Mouse (Mus musculus) MEL (cell line): ENCODE measurements around the gene Kat6b. TPM values are rescaled to one million over a fixed set of nuclear protein-coding genes. Genes with fewer than 3 reads are reported as not detected.

Source experiments
- DNase-seq: peaks from one replicate; pipeline ENCODE4 v3.0.0; 2011; ENCODE audit warnings: low read depth, low spot score
- H3K27ac ChIP-seq: 2 replicates; pipeline ENCODE4 v1.5.1; 2012; ENCODE audit warnings: low read depth, mild to moderate bottlenecking, control low read depth, low read length, moderate library complexity; ENCODE audit not compliant: control insufficient read depth
- H3K27me3 ChIP-seq, 2 experiments: fragments of 150-350 bp in 1 of 2; sonication (generic) in 1 of 2; 2 replicates each; pipeline ENCODE4 v1.6.1; 2012; ENCODE audit warnings: low read length in 2 of 2, mild to moderate bottlenecking in 2 of 2, improper control_type of control experiment in 1 of 2, moderate library complexity in 1 of 2; ENCODE audit not compliant: insufficient read depth in 2 of 2, control insufficient read depth in 1 of 2
- H3K36me3 ChIP-seq, 2 experiments: 2 replicates each; pipeline ENCODE4 v1.6.1; 2012 to 2014; ENCODE audit warnings: low read length in 2 of 2, improper control_type of control experiment in 1 of 2, inconsistent platforms in 1 of 2, mild to moderate bottlenecking in 1 of 2; ENCODE audit not compliant: insufficient read depth in 2 of 2, control insufficient read depth in 1 of 2
- H3K4me1 ChIP-seq, 2 experiments: fragments of 150-350 bp in 1 of 2; sonication (generic) in 1 of 2; 2 replicates each; pipeline ENCODE4 v1.6.1; 2012; ENCODE audit warnings: low read length in 2 of 2, improper control_type of control experiment in 1 of 2, mild to moderate bottlenecking in 1 of 2; ENCODE audit not compliant: insufficient read depth in 2 of 2, control insufficient read depth in 1 of 2
- H3K4me3 ChIP-seq, 2 experiments: fragments of 150-350 bp in 1 of 2; sonication (generic) in 1 of 2; 2 replicates each; pipeline ENCODE4 v1.5.1; 2012; ENCODE audit warnings: low read depth in 2 of 2, low read length in 2 of 2, mild to moderate bottlenecking in 2 of 2, moderate library complexity in 2 of 2, control low read depth in 1 of 2, improper control_type of control experiment in 1 of 2; ENCODE audit not compliant: control insufficient read depth in 1 of 2, insufficient read depth in 1 of 2
- H3K79me2 ChIP-seq: 2 replicates; pipeline ENCODE4 v1.6.1; 2012; ENCODE audit warnings: mild to moderate bottlenecking, low read length, moderate library complexity; ENCODE audit not compliant: control insufficient read depth, poor library complexity, insufficient read depth
- H3K9ac ChIP-seq: 2 replicates; pipeline ENCODE4 v1.6.1; 2012; ENCODE audit warnings: low read depth, mild to moderate bottlenecking, control low read depth, low read length, moderate library complexity; ENCODE audit not compliant: control insufficient read depth, poor library complexity, severe bottlenecking
- H3K9me3 ChIP-seq: fragments of 150-350 bp; sonication (generic); replicated peaks from 2 replicates; pipeline ENCODE4 v1.6.1; 2012; ENCODE audit warnings: mild to moderate bottlenecking, low read length, improper control_type of control experiment, moderate library complexity; ENCODE audit not compliant: insufficient read depth
- BHLHE40 ChIP-seq: IDR thresholded peaks from 2 replicates; pipeline ENCODE4 v1.6.1; 2012; ENCODE audit warnings: low read depth, mild to moderate bottlenecking, inconsistent platforms, low read length, improper control_type of control experiment, borderline replicate concordance
- CHD1 ChIP-seq: IDR thresholded peaks from 2 replicates; pipeline ENCODE4 v1.6.1; 2012; ENCODE audit warnings: low read depth, mild to moderate bottlenecking, inconsistent platforms, low read length, improper control_type of control experiment
- CTCF ChIP-seq, 3 experiments: IDR thresholded peaks in 2 of 3; conservative IDR thresholded peaks in 1 of 3; 2 replicates each; pipeline ENCODE4 v1.5.1; 2011 to 2012; ENCODE audit warnings: low read length in 3 of 3, low read depth in 2 of 3, mild to moderate bottlenecking in 2 of 3, improper control_type of control experiment in 1 of 3, inconsistent platforms in 1 of 3, mixed read lengths in 1 of 3, moderate library complexity in 1 of 3; ENCODE audit not compliant: control insufficient read depth in 1 of 3, insufficient read depth in 1 of 3, poor library complexity in 1 of 3, severe bottlenecking in 1 of 3
- E2F4 ChIP-seq: IDR thresholded peaks from 2 replicates; pipeline ENCODE4 v1.6.1; 2011; ENCODE audit warnings: low read depth, low read length, improper control_type of control experiment, borderline replicate concordance
- ELF1 ChIP-seq: IDR thresholded peaks from 2 replicates; pipeline ENCODE4 v1.6.1; 2014; ENCODE audit warnings: low read depth, mild to moderate bottlenecking, inconsistent platforms, low read length, improper control_type of control experiment, moderate library complexity
- EP300 ChIP-seq, 2 experiments: IDR thresholded peaks; 2 replicates each; pipeline ENCODE4 v1.6.1; 2011; ENCODE audit warnings: improper control_type of control experiment in 2 of 2, low read length in 2 of 2, low read depth in 1 of 2, mild to moderate bottlenecking in 1 of 2
- JUND ChIP-seq: IDR thresholded peaks from 2 replicates; pipeline ENCODE4 v1.6.1; 2011; ENCODE audit warnings: low read depth, mild to moderate bottlenecking, improper control_type of control experiment, low read length
- KAT2A ChIP-seq: conservative IDR thresholded peaks from 2 replicates; pipeline ENCODE4 v1.6.1; 2012; ENCODE audit warnings: low read depth, low read length, improper control_type of control experiment, inconsistent platforms
- MAFK ChIP-seq: IDR thresholded peaks from 2 replicates; pipeline ENCODE4 v1.6.1; 2011; ENCODE audit warnings: low read depth, mild to moderate bottlenecking, low read length, improper control_type of control experiment, borderline replicate concordance
- MXI1 ChIP-seq: IDR thresholded peaks from 2 replicates; pipeline ENCODE4 v1.6.1; 2011; ENCODE audit warnings: mild to moderate bottlenecking, low read depth, low read length, improper control_type of control experiment
- MYB ChIP-seq: IDR thresholded peaks from 2 replicates; pipeline ENCODE4 v1.6.1; 2011; ENCODE audit warnings: mild to moderate bottlenecking, low read depth, low read length, improper control_type of control experiment
- MYC ChIP-seq: IDR thresholded peaks from 2 replicates; pipeline ENCODE4 v1.6.1; 2011; ENCODE audit warnings: low read depth, mild to moderate bottlenecking, low read length, improper control_type of control experiment, moderate library complexity
- NELFE ChIP-seq: IDR thresholded peaks from 2 replicates; pipeline ENCODE4 v1.6.1; 2011; ENCODE audit warnings: low read depth, low read length, improper control_type of control experiment
- POLR2AphosphoS5 ChIP-seq: IDR thresholded peaks from 2 replicates; pipeline ENCODE4 v1.6.1; 2012; ENCODE audit warnings: low read depth, borderline replicate concordance, mild to moderate bottlenecking, inconsistent platforms, low read length, moderate library complexity, mixed read lengths
- SIN3A ChIP-seq: IDR thresholded peaks from 2 replicates; pipeline ENCODE4 v1.6.1; 2012; ENCODE audit warnings: low read length, improper control_type of control experiment, inconsistent platforms
- TAL1 ChIP-seq: IDR thresholded peaks from 2 replicates; pipeline ENCODE4 v1.6.1; 2012; ENCODE audit warnings: mild to moderate bottlenecking, inconsistent platforms, low read length, moderate library complexity, mixed read lengths
- TBP ChIP-seq: IDR thresholded peaks from 2 replicates; pipeline ENCODE4 v1.8.0; 2011; ENCODE audit warnings: low read depth, low read length, improper control_type of control experiment
- TCF12 ChIP-seq: IDR thresholded peaks from 2 replicates; pipeline ENCODE4 v1.6.1; 2014; ENCODE audit warnings: low read depth, mild to moderate bottlenecking, inconsistent platforms, low read length, improper control_type of control experiment, moderate library complexity
- USF1 ChIP-seq: IDR thresholded peaks from 2 replicates; pipeline ENCODE4 v1.6.1; 2014; ENCODE audit warnings: low read depth, mild to moderate bottlenecking, inconsistent platforms, low read length, improper control_type of control experiment, moderate library complexity
- USF2 ChIP-seq, 2 experiments: IDR thresholded peaks; 2 replicates each; pipeline ENCODE4 v1.6.1; 2011 to 2012; ENCODE audit warnings: improper control_type of control experiment in 2 of 2, low read length in 2 of 2, borderline replicate concordance in 1 of 2, inconsistent platforms in 1 of 2, low read depth in 1 of 2, mild to moderate bottlenecking in 1 of 2; ENCODE audit not compliant: insufficient read depth in 1 of 2
- ZKSCAN1 ChIP-seq: IDR thresholded peaks from 2 replicates; pipeline ENCODE4 v1.6.1; 2012; ENCODE audit warnings: low read depth, mild to moderate bottlenecking, inconsistent platforms, low read length, improper control_type of control experiment, moderate library complexity
- ZNF384 ChIP-seq: IDR thresholded peaks from 2 replicates; pipeline ENCODE4 v1.6.1; 2012; ENCODE audit warnings: low read depth, mild to moderate bottlenecking, inconsistent platforms, low read length, improper control_type of control experiment
- polyA plus RNA-seq, 2 experiments: library from polyadenylated mRNA; stranded (reverse) in 1 of 2; unstranded in 1 of 2; fragments of >175 nt in 1 of 2; fragments of >200 nt in 1 of 2; gene quantifications; 2 replicates each; pipeline versions ENCODE4 v1.2.1 to v1.2.4; 2012; ENCODE audit warnings: low replicate concordance in 2 of 2, low read depth in 1 of 2; ENCODE audit not compliant: insufficient read length in 2 of 2, insufficient read depth in 1 of 2, missing spikeins in 1 of 2
- total RNA-seq: library from RNA; depleted of rRNA; stranded (reverse); fragments of 300-350 nt; gene quantifications from 2 replicates; pipeline ENCODE4 v1.2.3, GENCODE M21; 2012

Kat6b gene
- total and polyA plus RNA-seq, 3 experiments = 1.8 to 5.4 TPM; not detected in 1

GRCm38 (mm10) chr14:21567293-21567984, 86.2 kb downstream of the Kat6b start:
- peaks cover 5 to 6% of the 10 kb centered on the region in 2 experiments for H3K4me1 ChIP-seq
- peaks cover 0 to 11% of the 10 kb centered on the region in 2 experiments; a peak in 2 of 4 replicates for H3K36me3 ChIP-seq
- no peaks in the 10 kb centered on the region for H3K79me2 ChIP-seq
- no peak overlapping the region for H3K27ac ChIP-seq
- no peak for TF ChIP-seq MXI1
- no peak for TF ChIP-seq EP300 (IDR thresholded peaks at IDR 0.05; ENCODE audit: low read depth in 1 of 2, low read length in 2 of 2)
- TF ChIP-seq JUND = no peak
- TF ChIP-seq TBP = no peak
- TF ChIP-seq KAT2A = no peak
- no peak for TF ChIP-seq MAFK
- TF ChIP-seq POLR2AphosphoS5 = no peak
- TF ChIP-seq BHLHE40 = no peak
- TF ChIP-seq ZNF384 = no peak
- no peak for TF ChIP-seq USF1
- TF ChIP-seq TAL1 = no peak
- no peak for TF ChIP-seq NELFE
- no peak for TF ChIP-seq MYC
- TF ChIP-seq USF2 (IDR thresholded peaks at IDR 0.05; ENCODE audit: borderline replicate concordance in 1 of 2, insufficient read depth in 1 of 2, low read depth in 1 of 2, low read length in 2 of 2) = no peak
- TF ChIP-seq TCF12 = no peak
- no peak for TF ChIP-seq ZKSCAN1
- no peak for TF ChIP-seq MYB
- no peak for TF ChIP-seq E2F4
- no peak for TF ChIP-seq SIN3A
- no peak overlapping the region for H3K9ac ChIP-seq
- H3K4me3 ChIP-seq = no peak overlapping the region
- no peaks in the 10 kb centered on the region for H3K9me3 ChIP-seq
- no peaks in the 10 kb centered on the region for H3K27me3 ChIP-seq
- DNase-seq = no peak

- peaks cover 0 to 2% of the 10 kb centered on the region in 2 experiments; a peak in 2 of 4 replicates for H3K4me1 ChIP-seq
- H3K9me3 ChIP-seq = no peaks in the 10 kb centered on the region
- no peak overlapping the region for H3K9ac ChIP-seq
- DNase-seq = no peak
- TF ChIP-seq MAFK (no peak), ELF1 (no peak), CHD1 (no peak), CTCF (IDR thresholded peaks at IDR 0.05 in 2 of 3, conservative IDR thresholded peaks at IDR 0.05 in 1 of 3; ENCODE audit: control insufficient read depth in 1 of 3, insufficient read depth in 1 of 3, low read depth in 2 of 3, low read length in 3 of 3, poor library complexity in 1 of 3, severe bottlenecking in 1 of 3) (no peak), ZKSCAN1 (no peak), NELFE (no peak)
- peaks cover 0 to 4% of the 10 kb centered on the region in 2 experiments; a peak in 2 of 4 replicates for H3K36me3 ChIP-seq
- H3K27me3 ChIP-seq = no peaks in the 10 kb centered on the region
- H3K79me2 ChIP-seq = no peaks in the 10 kb centered on the region
- no peak overlapping the region for H3K4me3 ChIP-seq
- no peak overlapping the region for H3K27ac ChIP-seq
Measured at GRCm38 (mm10) chr14:21568821-21569220, 87.6 kb downstream of the Kat6b start.
